Mouse (Mus musculus) c-Kit-positive CD71-negative TER-119-negative erythroid progenitor cells, embryonic 14.5 days (primary cell): Measurements from ENCODE around the gene Zc3h15.
A peak's percentile ranks its signal among the peaks of the same experiment; 100 is the strongest.
"Not testable (repeated sequence)": the region's sequence is repeated elsewhere in the genome, so short reads cannot be mapped to it uniquely, and the experiment has no call there.

Experiments
- DNase-seq: peaks from one replicate; pipeline ENCODE4 v3.0.0-alpha.2; 2013; ENCODE audit warnings: low read depth

Gene Zc3h15

GRCm38 (mm10) chr2:83644276-83645252 lies at the start of gene Zc3h15:
Gene Zc3h15 (plus strand): TSS chr2:83644435.
- peak; percentile 89 for DNase-seq

- DNase-seq: no peak
Measured at GRCm38 (mm10) chr2:83620558-83621367, 23.5 kb upstream of the Zc3h15 start.

- no peak for DNase-seq
Measured at GRCm38 (mm10) chr2:83621511-83621910, 22.7 kb upstream of the Zc3h15 start.

GRCm38 (mm10) chr2:83622792-83623191 lies 21.4 kb upstream of the Zc3h15 start:
- no peak for DNase-seq

- DNase-seq: no peak
Measured at GRCm38 (mm10) chr2:83624045-83624444, 20.2 kb upstream of the Zc3h15 start.

GRCm38 (mm10) chr2:83625226-83626108 lies 18.8 kb upstream of the Zc3h15 start:
- peak; percentile 63 for DNase-seq

- DNase-seq: no peak
Measured at GRCm38 (mm10) chr2:83626881-83627280, 17.4 kb upstream of the Zc3h15 start.

- DNase-seq: no peak
Measured at GRCm38 (mm10) chr2:83627495-83627894, 16.7 kb upstream of the Zc3h15 start.

GRCm38 (mm10) chr2:83627932-83628331 lies 16.3 kb upstream of the Zc3h15 start:
- DNase-seq: no peak

GRCm38 (mm10) chr2:83641993-83642392 lies 2.2 kb upstream of the Zc3h15 start:
- DNase-seq: no peak

- DNase-seq: no peak
Measured at GRCm38 (mm10) chr2:83648916-83649315, 4.7 kb downstream of the Zc3h15 start.

GRCm38 (mm10) chr2:83652606-83653005 lies 8.4 kb downstream of the Zc3h15 start:
- no peak for DNase-seq

GRCm38 (mm10) chr2:83659279-83659678 lies 15.0 kb downstream of the Zc3h15 start:
- no peak for DNase-seq

GRCm38 (mm10) chr2:83660114-83660513 lies 15.9 kb downstream of the Zc3h15 start:
- no peak for DNase-seq

- no peak for DNase-seq
Measured at GRCm38 (mm10) chr2:83661351-83661750, 17.1 kb downstream of the Zc3h15 start.

- not testable (repeated sequence) for DNase-seq
Measured at GRCm38 (mm10) chr2:83665051-83665450, 20.8 kb downstream of the Zc3h15 start.

- DNase-seq: no peak
Measured at GRCm38 (mm10) chr2:83667430-83667829, 23.2 kb downstream of the Zc3h15 start.

- DNase-seq: no peak
Measured at GRCm38 (mm10) chr2:83668052-83668451, 23.8 kb downstream of the Zc3h15 start.

GRCm38 (mm10) chr2:83669988-83670387 lies 25.8 kb downstream of the Zc3h15 start:
- DNase-seq: no peak

- no peak for DNase-seq
Measured at GRCm38 (mm10) chr2:83671843-83672242, 27.6 kb downstream of the Zc3h15 start.

- DNase-seq: no peak
Measured at GRCm38 (mm10) chr2:83673067-83673466, 28.8 kb downstream of the Zc3h15 start.

- DNase-seq: no peak
Measured at GRCm38 (mm10) chr2:83673843-83674242, 29.6 kb downstream of the Zc3h15 start.
